Mouse (Mus musculus) cortical plate, adult 2 months (tissue): ENCODE data around the gene Arhgdia.

Experiments
- CTCF ChIP-seq: fragments of 200-500 bp; IDR thresholded peaks from 2 replicates; pipeline ENCODE4 v1.5.1; 2011; ENCODE audit warnings: mild to moderate bottlenecking, control low read depth, low read length; ENCODE audit not compliant: insufficient read depth; ENCODE audit errors: extremely low read depth
- POLR2A ChIP-seq: fragments of 200-500 bp; IDR thresholded peaks from 2 replicates; pipeline ENCODE4 v1.6.1; 2011; ENCODE audit warnings: mild to moderate bottlenecking, low read length, control low read depth; ENCODE audit not compliant: insufficient read depth; ENCODE audit errors: extremely low read depth

DNA sequence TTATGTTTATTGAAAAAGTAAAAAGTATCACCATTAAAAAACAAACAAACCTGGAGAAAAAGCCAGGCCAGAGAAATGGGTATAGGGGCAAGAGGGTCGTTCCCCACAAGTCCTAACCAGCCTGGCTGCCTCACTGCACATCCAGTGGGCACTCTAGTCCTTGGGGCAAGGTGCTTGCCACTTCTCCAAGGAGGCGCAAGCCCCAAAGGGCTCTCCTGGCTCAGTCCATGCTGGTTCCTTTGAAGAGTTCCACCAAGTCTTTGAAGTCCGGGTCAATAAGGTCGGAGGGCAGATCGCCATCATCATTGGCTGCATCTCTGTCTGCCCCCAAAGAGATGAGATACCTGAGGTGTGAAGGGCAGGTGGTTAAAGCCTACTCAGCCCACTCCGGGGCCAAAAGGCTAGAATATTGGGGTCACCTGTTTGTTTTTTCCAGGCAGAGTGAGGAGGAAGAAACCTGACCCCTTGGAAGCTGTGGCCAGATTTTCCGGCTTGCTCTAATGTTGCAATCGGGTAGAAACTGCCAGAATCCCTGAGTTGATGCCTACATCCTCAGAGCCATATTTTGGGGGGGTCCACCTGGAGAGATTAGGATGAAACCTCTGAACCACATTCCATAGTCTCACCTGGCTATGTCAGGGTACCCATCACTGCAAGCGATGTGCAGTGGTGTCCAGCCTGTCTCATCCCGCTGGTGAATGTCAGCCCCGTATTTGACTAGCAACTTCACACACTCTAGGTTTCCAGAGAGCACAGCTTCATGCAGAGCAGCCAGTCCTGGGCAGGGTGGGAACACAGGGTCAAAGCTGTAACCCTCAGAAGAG is 31.2 kb downstream of the Arhgdia start:
- TF ChIP-seq POLR2A (no peak), CTCF (no peak)
